In the genomic region with DNA sequence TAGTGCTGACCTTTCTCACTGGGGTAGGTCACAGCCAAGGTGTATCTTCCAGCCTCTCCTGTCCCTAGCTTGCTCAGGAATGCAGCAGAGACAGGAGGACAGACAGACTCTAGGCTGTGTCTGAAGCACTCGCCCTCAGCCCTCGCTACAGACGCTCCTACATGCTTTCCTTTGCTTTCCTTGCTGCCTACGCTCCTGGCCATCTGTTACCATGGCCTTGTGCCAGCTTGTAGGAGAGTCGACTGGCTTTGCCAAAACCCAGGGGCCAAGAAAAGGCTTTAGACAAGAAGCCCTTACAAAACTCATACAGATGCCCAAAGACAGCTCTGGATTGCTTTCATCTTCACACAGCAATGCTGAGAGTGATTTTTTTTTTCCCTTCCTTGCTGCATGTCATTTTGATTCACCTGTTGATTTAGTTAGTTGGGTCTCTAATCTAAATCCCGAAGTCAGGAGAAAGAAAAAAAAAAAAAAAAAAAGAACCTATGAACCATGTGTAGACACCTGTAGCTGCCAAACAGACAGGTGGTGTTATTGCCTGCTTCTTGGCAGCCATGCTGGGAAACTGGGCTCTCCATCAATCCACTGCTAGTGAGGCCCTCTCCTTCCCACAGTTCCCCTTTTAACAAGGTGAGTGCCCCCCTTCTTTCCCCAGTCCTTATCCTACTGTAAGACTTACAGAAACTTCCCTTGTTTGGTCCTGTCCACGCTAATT, we compare ENCODE assay signal across 7 mouse cellular contexts.
DNase-seq lines count a peak whose midpoint lies in the region; ATAC-seq lines count a peak whose summit lies in the region.

No protein-coding gene starts in this region.

- peak; percentile 24; the same call in 1 of the 2 replicates for ATAC-seq in neural tube, embryonic 14.5 days (ENCODE audit: low read depth)
- ATAC-seq in heart, embryonic 13.5 days (ENCODE audit: extremely low read depth, insufficient number of reproducible peaks, low FRiP score, low TSS enrichment) = no peak

- H3K9me3 ChIP-seq in neural tube, embryonic 14.5 days (ENCODE audit: control insufficient read depth, low read length) = no peaks in the 10 kb centered on the region
- H3K9me3 ChIP-seq in heart, embryonic 13.5 days = no peaks in the 10 kb centered on the region

- no peak for DNase-seq in neural tube, embryonic 10.5 days (ENCODE audit: extremely low spot score, low spot score)
- peak; percentile 83 to 88 for DNase-seq in cerebellum, postnatal 36 days
- DNase-seq in left cerebral cortex, adult 11 months (ENCODE audit: low spot score) = peak; percentile 18
- peak; percentile 71 for DNase-seq in ovary, postnatal 14 days (ENCODE audit: low spot score)
- DNase-seq in thymus, postnatal 10 days (ENCODE audit: low spot score in 2 of 2) = no peak

- H3K4me1 ChIP-seq in neural tube, embryonic 14.5 days (ENCODE audit: control insufficient read depth, insufficient read depth, low read length) = no peaks in the 10 kb centered on the region
- peaks cover 11% of the 10 kb centered on the region for H3K4me1 ChIP-seq in heart, embryonic 13.5 days

- H3K27ac ChIP-seq in neural tube, embryonic 14.5 days (ENCODE audit: low read depth, low read length) = no peak overlapping the region
- H3K27ac ChIP-seq in heart, embryonic 13.5 days (replicated peaks) = no peak overlapping the region

- WGBS in neural tube, embryonic 14.5 days = 43% methylated on average over 7 of the region's 7 CpGs
- WGBS in heart, embryonic 13.5 days = 40% methylated on average over 7 of the region's 7 CpGs

- no peak overlapping the region for H3K4me2 ChIP-seq in neural tube, embryonic 14.5 days (ENCODE audit: low read depth, low read length)
- peak overlapping the region; percentile 37 for H3K4me2 ChIP-seq in heart, embryonic 13.5 days

- H3K36me3 ChIP-seq in neural tube, embryonic 14.5 days (ENCODE audit: control insufficient read depth, insufficient read depth, low read length) = no peaks in the 10 kb centered on the region
- H3K36me3 ChIP-seq in heart, embryonic 13.5 days = no peaks in the 10 kb centered on the region

- H3K4me3 ChIP-seq in neural tube, embryonic 14.5 days (ENCODE audit: low read depth, low read length) = no peak overlapping the region
- H3K4me3 ChIP-seq in heart, embryonic 13.5 days = no peak overlapping the region

- no peak overlapping the region for H3K9ac ChIP-seq in neural tube, embryonic 14.5 days (replicated peaks; ENCODE audit: low read depth, low read length)
- H3K9ac ChIP-seq in heart, embryonic 13.5 days = no peak overlapping the region

- no peaks in the 10 kb centered on the region for H3K27me3 ChIP-seq in neural tube, embryonic 14.5 days (ENCODE audit: control insufficient read depth, insufficient read depth, low read length)
- no peaks in the 10 kb centered on the region for H3K27me3 ChIP-seq in heart, embryonic 13.5 days (replicated peaks)

Comparison
In these comparisons a context has a peak if more than half of its experiments do, and no peak if none do; other contexts are left out.
1. DNase-seq: peak in cerebellum, postnatal 36 days (2 of 2), left cerebral cortex, adult 11 months (single experiment) and ovary, postnatal 14 days (single experiment); none in neural tube, embryonic 10.5 days (single experiment) and thymus, postnatal 10 days (0 of 2).